Mouse (Mus musculus) urinary bladder, postnatal 14 days (tissue): ENCODE data around the gene Izumo2.

Source experiments
- DNase-seq: peaks from one replicate; pipeline ENCODE4 v3.0.0; 2021; ENCODE audit warnings: low spot score

Gene Izumo2

DNA sequence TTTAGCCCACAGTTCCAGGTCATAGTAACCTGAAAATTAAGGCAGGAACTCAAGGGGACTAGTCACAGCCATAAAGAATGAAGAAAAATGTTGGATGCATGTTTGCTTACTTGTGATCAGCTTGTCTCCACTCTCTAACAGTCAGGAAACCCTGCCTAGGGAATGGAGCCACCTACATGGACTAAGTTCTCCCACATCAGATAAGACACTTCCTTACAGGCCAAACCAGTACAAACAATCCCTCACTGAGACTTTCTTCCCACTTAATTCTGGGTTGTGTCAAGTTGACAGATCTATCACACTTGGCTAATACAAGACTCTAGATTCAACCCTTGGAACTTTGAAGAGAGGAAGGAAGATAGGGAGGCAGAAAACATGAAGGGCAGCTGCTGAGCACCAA is 51.8 kb downstream of the Izumo2 start:
- no peak for DNase-seq

- no peak for DNase-seq
Measured at GRCm38 (mm10) chr7:44768129-44768528, 59.6 kb downstream of the Izumo2 start.
